Mouse (Mus musculus): ENCODE data around the gene Irgq. TPM values are rescaled to one million over a fixed set of nuclear protein-coding genes. Genes with fewer than 3 reads are reported as not detected.

Irgq gene
- polyA plus RNA-seq, 1 experiment = 16.0 TPM

- DNase-seq (ENCODE audit: low read depth) = peak; percentile 96
Observed at GRCm38 (mm10) chr7:24546634-24547389, 16.3 kb downstream of the Irgq start.

DNA sequence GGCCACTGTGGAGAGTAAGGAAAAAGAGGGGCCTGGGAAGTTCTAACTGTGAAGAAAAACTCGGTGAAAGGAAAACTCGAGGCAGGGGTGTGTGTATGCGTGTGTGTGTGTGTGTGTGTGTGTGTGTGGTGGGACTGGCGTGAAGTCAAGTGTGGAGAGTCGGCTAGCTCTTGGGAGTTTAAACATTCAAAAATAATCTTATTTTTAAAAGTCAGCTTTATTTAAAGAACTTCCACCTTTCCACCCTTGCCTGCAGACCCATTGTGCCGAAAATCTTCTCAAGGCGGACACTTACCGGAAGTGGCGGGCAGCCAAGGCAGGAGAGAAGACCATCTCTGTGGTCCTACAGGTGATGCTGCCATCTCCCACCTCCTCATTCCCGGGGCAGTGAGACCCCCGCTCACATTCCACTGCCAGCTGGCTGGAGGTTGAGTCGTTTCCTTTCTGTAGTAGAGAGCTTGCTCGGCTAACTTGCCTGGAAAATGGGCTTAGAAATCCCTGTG is 17.1 kb downstream of the Irgq start:
- DNase-seq (ENCODE audit: low read depth) = no peak

- DNase-seq (ENCODE audit: low read depth) = peak; percentile 76
Observed at GRCm38 (mm10) chr7:24551985-24552759, 21.7 kb downstream of the Irgq start.

- DNase-seq (ENCODE audit: low read depth) = no peak
Observed at GRCm38 (mm10) chr7:24555786-24556185, 25.3 kb downstream of the Irgq start.

- no peak for DNase-seq (ENCODE audit: low read depth)
Observed at GRCm38 (mm10) chr7:24561450-24561849, 31.0 kb downstream of the Irgq start.

DNA sequence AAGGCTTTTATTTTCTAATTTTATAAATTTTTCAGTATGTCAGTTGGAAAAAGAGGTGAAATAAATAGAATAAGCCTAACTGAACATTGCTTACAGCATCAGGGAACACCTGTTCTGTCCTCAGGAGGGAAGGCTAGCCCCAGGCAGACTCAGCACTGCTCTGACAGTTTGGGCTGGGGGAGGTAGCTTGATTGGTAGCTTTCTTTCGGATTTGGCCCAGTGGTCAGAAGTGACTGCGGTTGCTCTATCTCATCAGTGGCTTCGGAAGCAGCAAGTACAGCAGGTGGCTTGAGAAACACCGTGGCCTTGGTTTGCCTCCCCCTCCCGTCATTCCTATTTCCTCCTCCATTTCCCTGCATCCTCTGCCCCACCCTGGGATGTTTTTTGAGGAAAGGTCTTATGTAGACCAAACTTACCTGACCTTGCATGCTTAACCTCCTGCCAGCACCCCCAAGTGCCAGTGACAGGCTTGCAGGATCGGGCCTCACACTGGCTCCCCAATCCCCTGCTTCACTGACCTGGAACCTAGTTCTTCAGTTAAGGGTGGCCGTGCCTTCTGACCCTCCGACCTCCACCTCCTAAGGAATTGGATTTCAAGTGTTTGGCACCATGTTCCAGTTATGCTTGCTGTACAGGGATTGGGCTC is 32.8 kb downstream of the Irgq start:
- DNase-seq (ENCODE audit: low read depth) = no peak

- DNase-seq (ENCODE audit: low read depth) = no peak
Observed at GRCm38 (mm10) chr7:24563837-24564206, 33.3 kb downstream of the Irgq start.

- no peak for DNase-seq (ENCODE audit: low read depth)
Observed at GRCm38 (mm10) chr7:24564607-24565265, 34.2 kb downstream of the Irgq start.

GRCm38 (mm10) chr7:24565627-24566026 is 35.1 kb downstream of the Irgq start:
- DNase-seq (ENCODE audit: low read depth) = no peak

DNA sequence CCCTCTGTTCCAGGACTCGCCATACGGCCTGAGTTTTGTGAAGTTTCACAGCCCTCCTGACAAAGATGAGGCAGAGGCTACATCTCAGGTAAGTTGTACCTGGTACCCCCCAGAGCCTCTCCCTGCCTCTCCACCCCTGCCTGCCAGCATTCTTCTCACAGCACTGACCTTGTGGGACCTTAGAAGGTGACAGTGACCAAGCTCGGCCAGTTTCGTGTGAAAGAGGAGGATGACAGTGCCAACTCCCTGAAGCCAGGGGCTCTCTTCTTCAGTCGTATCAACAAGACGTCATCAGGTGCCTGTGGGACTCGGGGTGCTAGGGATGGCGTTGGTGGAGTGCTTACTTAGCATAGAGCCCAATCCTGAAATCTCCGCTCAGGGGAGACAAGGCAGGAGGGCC is 35.7 kb downstream of the Irgq start:
- DNase-seq (ENCODE audit: low read depth) = no peak

DNA sequence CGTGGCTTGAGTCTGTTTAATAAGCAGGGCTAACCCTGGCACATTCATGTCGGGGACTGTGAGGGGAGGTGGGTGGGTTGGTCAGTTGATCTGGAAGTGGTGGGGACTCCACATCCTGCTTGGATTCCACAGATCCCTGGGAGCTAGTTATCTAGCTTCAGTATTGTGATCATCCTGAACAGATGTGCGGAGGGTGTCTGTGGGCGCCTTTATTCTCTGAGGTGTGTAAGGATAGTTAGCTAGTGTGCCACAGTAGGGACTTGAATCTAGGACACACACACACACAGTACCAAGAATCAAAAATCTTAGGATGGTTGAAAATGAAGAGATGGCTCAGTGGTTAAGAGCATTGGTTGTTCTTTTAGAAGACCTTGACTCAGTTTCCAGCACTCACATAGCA is 38.0 kb downstream of the Irgq start:
- no peak for DNase-seq (ENCODE audit: low read depth)

DNA sequence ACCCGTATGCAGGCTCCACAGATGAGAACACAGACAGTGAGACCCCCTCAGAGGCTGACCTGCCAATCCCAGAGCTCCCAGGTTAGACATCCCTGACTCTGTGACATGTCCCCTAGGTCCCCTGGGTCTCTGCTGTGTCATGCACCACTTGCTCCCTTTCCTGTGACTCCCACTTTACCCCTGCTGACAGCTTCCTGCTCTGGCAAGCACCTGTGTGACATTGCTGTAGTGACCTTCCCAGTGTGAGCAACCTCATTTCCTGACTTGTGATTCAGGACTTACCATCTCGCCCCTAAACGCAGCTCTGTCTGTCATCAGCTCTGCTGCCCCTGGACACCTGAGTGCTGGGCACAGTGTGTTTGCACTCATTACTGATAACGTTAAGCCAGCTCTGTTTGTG is 40.6 kb downstream of the Irgq start:
- DNase-seq (ENCODE audit: low read depth) = no peak

- DNase-seq (ENCODE audit: low read depth) = no peak
Observed at GRCm38 (mm10) chr7:24572455-24572854, 42.0 kb downstream of the Irgq start.

DNA sequence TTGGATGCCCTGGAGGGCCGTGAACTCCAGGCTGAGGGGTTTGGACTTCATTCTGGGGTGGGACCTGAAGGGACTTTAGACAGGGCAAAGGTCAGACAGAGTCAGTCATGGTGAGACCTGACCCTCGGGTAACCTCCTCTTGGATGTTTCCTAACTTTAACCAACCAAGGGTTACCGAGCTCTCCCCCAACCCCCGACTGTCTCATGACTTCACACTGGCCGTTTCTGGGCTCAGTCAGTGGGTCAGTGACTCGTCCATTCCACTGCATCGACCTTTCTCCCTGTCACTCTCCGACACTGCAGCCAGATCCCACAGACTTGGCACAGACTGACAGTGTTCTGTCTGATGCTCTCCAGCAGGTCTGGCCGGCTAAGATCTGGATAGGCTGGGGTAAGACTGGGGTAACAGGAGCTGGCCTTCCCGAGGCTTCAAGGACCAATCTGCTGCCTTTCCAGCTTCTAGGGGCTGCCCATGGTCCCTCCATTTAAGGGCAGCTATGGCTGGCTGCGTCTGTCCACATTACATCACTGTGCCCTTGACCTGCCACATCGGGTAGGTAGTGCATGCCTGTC is 43.8 kb downstream of the Irgq start:
- no peak for DNase-seq (ENCODE audit: low read depth)

DNA sequence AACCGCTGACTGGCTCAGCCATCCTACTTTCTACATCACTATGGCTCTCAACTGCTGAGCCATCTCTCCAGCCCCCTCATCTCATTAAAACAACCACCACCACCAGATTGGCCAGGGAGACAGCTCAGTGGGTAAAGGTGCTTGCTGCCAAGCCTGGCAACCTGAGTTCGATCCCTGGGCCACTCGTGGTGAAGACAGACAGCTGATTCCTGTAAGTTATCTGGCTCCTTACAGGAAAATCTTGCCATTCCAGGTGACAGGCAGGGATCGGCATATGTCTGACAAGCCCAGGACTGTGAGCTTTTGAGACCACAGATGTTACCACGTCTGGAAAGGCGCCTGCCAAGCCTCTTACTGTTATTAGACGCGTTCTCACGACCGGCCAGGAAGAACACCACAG is 47.3 kb downstream of the Irgq start:
- DNase-seq (ENCODE audit: low read depth) = no peak

GRCm38 (mm10) chr7:24584876-24585275 is 54.4 kb downstream of the Irgq start:
- DNase-seq (ENCODE audit: low read depth) = no peak

DNA sequence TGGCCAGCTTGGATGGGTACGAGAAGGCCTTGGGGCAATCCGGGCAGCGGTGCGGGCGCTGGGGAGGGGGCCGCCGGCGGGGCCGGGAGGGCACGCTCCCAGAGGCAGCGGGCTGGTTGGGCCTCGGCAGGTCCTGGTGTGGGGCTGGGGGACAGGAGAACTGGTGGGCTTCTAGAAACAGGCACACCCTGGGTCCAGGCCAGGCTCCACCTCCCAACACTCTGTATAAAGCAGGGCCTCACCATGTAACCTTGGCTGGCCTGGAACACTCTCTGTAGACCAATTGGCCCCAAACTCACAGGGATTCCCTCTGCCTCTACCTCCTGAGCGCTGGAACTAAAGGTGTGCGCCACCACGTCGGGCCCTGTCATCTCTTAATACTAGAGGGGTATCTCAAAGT is 55.5 kb downstream of the Irgq start:
- DNase-seq (ENCODE audit: low read depth) = no peak

DNA sequence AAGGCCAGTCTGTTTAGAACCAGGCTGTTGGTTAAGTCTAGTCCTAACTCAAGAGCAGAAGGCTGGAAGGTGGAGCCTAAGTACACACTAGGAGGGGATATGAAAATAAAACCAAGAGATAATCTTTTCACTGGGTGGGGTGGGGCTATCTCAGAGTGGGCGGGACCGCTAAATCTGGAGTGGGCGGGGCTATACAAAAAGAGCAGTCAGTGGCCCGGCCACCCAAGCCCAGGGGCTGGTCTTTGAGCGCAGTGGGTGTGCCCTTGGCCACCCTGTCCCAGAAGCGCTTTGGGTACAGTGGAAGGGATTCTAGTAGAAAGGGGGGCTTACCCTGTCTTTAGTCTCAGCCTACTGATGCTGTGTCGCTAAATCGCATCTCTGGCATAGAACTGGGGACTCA is 56.3 kb downstream of the Irgq start:
- DNase-seq (ENCODE audit: low read depth) = no peak

DNA sequence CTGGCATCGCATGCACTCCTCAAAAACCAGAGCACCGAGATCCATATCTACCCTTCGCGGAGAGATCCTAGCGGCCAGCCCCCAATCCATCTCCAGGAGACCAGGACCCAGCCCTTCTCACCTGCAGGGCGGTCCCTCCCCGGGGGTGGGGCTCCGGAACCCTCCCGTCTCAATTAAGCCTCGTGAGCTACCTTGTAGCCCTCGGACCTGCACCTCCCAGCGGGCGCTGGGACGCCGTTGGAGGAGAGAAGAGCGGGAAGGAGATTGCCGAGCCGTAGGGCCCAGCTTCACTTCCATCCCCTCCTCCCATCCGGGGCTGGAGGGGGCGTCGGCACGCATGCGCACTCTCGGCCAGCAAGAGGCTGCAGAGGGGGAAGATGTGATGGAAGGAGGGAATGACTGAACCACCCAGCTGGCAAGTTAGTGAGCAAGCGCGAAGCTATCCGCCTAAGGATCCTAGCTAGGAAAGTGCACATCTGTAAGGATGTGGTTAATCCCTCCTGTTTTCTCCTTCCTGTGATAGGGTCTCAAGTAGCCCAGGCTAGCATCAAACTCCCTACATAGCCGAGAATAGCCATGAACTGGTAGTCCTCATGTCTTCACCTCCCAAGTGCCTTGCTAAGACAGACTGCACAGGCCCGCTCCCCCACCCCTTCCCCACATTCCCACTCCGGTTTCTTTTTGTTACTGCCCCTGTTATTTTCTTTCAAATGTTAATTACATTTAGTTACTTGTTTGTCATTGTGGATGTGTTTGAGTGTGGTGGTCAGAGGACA is 57.0 kb downstream of the Irgq start, which contains the start of the genes Ethe1 and Zfp575:
Gene Ethe1, plus strand, starts transcription at position 214 of the 776 bp plus-strand sequence.
Gene Zfp575, minus strand, starts transcription at position 312 of the 776 bp plus-strand sequence.
- DNase-seq (ENCODE audit: low read depth) = no peak
